Mouse (Mus musculus) ovary, postnatal 36 days (tissue): ENCODE measurements around the gene Mier2.

Experiments used
- DNase-seq: peaks from one replicate; pipeline ENCODE4 v3.0.0; 2022; ENCODE audit warnings: low spot score, mixed read lengths

The Mier2 gene

DNA sequence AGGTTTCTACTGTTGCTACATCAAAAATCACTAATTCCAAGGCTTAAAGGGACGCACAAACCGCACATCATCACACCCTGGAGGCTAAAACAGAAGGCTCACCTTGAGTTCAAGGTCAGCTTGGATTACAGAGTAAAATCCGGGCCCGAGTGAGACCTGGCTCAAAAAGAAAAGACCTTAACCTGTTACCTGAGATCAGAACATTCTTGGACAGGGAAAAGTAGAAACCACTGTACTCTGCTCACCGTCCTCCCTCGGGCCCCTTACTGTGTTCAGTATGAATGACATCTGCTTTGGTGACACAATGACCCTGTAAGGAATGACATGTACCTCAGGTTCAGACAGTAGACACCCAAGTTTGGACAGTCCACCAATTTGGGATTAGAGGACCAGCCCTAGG lies 19.8 kb upstream of the Mier2 start:
- DNase-seq: no peak

DNA sequence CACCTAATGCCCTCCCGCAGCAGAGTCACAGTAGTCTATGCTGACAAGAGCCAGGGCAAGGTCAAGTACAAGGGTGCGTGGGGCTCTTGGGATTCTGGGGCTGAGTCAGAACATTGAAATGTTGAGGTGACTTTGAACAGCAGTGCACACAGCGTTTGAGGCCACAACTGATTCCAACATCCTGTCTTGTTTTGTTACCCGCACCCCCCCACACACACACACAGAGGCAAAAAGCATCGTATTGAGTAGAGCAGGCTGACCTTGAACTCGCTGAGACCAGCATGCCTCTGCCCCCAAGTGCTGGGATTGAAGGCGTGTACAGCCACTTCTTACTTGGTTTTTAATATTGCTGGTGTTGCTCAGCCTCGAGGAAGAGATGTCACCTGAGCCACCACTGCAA lies 19.4 kb upstream of the Mier2 start:
- DNase-seq: no peak

DNA sequence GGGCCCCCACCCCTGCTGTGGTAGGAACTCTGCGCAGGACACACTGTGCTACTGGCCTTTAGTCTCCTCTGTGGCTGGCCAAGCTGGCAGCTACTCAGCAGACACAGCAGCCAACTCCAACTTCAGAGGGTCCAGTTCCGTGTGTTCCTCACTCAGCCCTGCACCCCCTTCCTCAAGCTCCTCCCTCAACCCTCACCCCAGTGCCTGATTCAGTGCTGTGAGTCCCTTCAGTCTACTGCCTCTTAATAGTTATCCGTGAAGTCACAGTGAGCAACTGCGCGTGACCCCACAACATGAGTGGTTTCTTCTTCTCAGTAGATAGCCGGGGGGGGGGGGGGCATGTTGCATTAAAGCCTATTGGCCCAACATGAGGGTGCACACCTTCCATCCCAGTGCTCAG lies 18.6 kb upstream of the Mier2 start:
- DNase-seq: no peak

DNA sequence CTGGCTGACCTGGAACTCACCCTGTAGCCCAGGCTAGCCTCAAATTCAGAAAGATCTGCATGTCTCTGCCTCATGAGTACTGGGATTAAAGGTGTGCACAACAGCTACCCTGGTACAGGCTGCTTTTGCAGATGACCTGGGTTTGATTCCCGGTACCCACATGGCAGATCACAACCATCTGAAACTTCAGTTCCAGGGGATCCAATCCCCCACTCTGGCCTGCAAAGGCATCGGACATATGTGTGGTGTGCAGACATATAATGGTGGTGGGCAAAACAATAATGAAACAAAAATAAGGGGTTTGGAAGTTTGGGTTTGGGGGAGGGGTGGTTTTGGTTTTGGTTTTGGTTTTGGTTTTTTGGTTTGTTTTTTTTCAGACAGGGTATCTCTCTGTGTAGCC lies 16.3 kb upstream of the Mier2 start:
- no peak for DNase-seq

DNA sequence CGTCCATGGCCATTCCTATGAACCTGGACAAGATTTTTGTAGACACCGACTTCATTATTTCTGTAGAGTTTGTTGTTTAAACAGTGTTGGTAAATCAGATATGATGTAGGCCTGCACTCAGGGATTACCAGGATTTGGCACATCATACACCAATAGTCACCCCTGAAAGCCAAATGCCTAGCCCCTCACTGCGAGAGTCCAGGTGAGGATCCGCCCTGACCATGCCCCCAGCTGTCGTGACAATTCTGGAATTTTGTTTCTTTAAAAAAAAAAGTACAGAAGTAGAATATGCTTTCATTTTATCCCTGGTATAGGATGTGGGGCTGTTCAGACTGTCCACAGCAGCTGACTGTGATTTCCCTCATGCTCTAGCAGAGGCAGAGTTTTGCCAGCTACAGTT lies 14.9 kb upstream of the Mier2 start:
- no peak for DNase-seq

DNA sequence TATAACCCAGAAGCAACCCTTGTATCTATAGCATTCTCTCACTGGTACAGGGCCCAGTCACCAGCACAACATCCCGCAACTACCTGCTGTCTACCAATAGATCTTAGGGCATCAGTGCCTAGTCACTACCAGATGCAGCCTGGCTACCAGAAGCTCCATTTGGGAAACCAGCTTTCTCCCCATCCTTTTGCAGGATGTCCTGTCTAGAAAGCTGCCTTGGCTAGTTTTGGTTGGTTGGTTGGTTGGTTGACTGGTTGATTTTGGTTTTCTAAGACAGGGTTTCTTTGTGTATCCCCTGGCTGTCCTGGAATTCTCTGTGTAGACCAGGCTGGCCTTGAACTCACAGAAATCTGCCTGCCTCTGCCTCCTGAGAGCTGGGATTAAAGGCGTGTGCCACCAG lies 4.7 kb upstream of the Mier2 start:
- no peak for DNase-seq

DNA sequence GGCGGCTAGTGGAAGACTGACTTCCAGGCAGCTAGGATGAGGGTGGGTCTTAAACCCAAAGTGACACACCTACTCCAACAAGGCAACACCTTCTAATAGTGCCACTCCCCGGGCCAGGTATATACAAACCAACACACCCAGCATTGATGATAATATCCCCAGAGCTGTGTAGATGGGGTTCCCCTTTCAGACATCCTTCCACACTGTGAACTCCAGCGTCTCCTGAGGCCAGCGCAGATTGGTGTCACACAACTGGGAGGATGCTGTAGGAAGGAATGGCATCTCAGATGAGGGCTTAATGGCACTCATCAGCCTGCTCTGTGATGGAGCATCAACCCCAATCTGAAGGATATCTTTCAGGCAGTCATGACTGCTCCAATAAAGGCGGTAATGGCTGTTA lies 2.5 kb upstream of the Mier2 start:
- DNase-seq: no peak

DNA sequence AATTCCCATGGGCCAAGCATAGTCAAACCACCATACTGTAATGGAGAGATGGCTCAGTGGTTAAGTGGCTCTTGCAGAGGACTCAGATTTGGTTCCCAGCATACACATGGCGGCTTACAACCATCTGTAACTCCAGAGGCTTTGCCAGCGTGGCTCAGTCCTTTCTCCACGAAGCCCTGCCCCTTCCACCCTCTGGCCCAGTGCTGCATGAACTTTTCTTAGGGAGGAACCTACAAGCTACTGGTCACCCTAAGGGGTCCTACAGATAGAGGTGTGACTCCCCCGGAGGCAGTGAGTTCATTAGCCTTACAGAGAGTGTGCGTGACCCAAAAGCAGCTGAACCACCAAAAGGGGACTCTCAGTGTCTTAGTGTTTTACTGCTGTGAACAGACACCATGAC lies 2.0 kb upstream of the Mier2 start:
- DNase-seq: no peak

DNA sequence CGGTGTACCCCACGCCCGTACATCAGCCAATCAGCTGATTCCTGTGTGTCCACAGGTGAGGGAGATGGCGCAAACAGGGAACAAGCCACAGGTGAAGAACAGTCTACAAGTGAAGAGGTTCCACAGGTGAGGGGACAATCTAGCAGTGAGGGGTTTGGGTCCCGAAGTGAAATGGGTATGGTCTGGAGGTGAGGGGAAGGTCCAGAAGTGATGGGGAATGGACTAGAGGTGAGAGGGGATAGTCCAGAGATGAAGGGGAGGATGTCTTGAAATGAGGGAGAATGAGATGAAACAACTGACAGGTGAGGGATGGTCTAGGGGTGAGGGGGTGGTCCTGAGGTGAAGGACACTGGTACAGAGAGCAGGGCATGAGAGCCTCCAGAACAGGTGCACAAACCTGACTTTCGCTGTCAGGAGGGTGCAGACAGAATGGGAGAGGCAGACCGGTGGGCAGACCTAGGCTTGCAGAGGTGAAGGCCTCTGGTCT lies 282 bp upstream of the Mier2 start:
- no peak for DNase-seq

DNA sequence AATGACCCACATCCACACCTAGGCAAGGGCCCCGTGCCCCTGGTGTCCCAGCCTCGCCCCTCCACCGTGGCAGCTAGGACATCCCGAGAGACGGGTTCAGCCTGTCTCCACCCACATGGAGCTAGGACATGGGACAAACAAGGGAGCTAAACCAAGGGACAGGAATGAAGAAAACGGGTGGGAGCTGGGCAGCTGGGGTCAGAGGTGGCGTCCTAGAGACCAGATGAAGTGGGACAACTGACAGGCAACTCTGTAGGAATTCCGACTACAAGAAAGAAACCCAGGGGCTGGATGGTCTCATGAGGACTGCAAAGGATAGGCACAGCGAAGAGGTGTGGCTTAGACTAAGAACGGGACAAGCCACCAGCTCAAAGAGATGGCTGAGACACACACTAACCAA lies 1.3 kb downstream of the Mier2 start:
- no peak for DNase-seq

DNA sequence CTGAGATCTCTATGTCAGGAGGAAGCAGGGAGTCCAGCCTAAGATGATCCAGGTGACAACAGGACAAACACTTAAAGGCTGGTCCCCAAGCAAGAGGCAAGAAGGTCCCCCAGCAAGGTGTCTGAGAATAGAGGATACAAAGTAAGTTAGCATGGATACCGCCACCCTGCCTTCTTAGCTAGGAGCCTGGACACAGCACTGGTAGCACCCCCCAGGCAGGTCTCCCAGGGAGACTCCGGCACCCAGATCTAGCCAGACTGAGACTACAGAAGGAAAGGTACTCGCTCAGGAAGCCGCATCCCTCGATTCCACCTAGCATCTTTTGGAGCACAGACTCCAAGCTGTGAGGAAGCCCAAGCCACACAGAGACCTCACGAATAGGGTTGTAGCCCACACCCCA lies 1.8 kb downstream of the Mier2 start:
- no peak for DNase-seq

DNA sequence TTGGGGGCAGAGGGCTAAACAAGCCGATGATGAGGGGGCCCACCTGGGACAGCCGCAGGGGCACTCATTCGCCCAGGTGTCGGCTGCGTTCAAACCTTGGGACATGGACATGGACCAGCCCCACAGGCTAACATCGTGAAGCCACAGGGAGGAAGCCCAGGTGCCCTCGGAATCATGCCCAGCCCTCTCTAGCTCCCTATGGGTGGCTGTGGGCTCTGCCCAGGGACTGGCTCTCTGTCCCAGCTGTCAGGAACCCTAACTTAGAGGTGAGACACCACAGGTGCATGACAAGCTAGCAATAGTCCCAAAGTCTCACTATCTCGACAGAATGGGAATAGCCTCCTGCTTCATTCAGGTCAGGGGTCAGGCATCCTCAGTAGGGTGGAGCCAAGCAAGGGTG lies 2.5 kb downstream of the Mier2 start:
- no peak for DNase-seq

DNA sequence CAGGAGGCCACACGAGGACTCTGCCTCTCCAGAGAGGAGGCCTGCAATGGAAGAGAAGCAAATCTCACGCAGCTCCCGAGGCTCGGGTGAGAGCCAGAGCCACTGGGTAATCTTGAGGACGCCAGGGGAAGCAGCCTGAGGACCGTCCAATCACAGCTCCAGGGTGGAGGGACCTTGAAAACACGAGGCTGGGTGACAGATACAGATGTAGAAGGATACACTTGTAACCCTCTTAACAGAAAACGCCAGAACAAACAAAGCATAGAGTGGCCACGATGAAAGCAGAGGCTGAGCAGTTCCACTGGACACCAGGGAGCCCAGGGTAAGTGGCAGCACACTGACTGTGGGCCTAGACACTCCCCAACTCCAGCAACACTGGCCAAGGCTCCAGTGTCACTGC lies 4.6 kb downstream of the Mier2 start:
- no peak for DNase-seq

DNA sequence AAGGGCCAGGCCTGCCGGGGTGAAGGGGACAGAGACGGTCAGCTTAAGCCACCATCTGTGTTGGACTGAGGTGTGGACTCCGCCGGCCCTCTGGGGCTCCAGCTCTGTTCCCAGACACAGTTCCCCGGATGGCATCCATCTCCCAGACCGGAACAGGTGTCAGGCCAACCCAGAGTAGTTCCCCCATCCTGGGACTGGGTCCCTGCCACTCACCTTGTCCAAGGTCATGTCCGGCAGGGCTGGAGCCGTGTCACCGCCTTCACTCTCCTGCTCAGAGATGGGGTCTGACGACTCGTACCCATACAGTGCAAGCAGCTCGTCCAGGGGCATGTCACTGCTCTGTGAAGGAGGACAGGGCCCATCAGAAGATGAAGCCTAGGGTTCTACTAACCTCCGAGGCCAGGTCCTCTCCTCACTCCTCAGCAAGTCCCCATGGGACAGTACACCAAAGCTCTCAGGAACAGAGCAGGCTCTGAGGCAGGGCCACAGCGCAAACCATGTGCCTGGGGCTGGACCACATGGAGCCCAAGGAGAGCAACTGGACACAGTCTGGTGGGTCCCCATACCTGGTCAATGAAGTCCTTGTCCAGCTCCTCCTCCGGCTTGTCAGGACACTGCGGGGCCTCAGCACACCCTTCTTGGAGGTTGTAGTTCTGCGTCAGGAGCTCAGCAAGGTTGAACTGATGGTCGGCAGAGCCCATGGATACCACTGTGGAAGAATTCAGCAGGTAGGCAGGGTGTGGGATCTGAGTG lies 5.9 kb downstream of the Mier2 start:
- DNase-seq: no peak

DNA sequence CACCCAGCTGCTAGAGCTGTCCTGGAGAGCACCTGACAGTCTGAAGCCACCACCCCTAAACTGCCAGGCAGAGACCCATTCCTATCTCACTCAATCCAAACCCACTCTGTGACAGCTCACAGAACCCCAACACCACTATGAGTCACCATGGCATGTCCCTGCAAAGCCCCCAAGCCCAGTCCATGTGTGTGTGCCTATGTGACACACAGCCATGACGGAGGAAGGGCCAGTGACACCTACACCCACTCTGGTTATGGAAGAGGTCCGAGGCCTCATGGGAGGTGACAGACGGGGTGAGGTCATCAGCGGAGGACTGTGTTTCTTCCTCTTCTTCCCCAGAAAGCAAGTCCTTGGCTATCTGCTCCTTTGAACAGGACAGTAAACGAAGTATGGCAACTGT lies 6.5 kb downstream of the Mier2 start:
- no peak for DNase-seq

DNA sequence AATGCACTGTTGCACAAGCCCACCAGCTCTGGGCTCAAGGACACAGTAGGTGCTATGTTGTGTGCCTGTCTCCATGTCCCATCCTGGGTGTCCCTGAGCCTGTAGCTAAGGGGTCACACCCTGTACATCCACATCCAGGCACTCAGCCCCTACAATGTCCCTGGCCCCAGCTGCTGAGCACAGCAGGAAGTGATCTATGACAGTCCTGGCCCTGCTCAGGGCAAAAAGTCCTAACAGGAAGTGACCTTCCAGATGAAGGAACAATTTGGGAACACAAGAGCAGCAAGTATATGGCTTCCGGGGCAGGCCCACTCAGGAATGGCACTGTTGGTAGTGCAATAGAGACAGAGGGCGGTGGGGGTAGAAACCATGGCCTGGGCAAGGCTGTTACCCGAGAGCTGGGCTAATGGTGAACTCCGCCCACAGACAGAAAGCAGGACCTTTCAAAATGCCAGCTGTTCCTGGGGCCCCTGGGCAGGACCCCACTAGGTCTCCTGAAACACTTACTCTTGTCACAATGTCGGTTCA lies 7.8 kb downstream of the Mier2 start:
- DNase-seq: no peak

DNA sequence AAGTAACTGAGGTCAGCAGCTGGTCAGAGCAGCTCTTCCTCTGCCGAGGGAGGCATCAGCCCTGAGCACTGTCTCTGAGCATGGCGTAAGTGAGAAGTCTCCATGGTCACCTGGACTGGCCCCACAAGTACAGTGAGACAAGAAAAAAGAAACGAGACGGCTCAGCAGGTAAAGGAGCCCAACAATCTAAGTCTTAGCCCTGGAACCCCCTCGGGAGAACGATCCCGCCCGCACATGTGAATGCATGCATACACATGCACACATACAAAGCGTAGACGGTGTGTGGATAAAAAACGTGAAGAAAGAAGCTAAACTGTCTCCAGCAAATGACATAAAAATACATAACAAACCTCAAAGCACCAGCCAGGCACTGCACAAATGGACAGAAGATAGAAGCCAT lies 8.5 kb downstream of the Mier2 start:
- DNase-seq: no peak

DNA sequence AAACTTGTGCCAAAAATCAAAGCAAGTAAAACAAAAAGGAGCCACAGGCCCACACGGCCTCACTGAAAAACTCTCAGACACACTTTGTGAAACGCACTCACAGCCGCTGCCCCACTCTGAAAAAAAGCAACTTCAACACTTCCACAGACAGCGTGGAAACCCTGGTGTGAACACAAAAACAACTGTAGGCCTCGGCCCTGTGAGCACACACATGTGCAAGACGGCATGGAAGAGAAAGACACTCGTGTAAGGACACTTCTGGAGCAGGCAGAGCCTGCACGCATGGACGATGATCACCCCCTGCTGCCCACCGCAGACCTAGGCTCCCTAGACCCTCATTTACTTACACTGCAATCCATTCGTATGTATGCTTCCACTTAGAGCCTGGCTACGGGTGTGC lies 9.1 kb downstream of the Mier2 start:
- DNase-seq: no peak

DNA sequence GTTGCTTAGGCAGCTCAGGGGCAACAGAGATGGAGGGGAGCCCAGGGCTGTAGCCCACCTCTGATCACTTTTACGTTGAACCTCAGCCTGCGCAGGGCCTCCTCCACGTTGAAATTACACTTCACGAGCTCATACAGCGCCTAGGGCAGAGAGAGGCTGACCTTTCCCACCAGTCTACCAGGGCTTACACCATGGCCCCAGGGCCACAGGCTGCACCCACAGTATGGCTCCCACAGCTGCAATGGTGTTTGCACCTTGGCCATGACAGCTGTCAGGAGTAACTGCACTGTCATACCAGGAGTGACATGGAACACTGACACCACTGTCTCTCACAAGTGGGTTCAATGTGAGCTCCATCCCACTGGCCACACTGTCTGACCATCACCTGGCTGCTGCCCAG lies 10.4 kb downstream of the Mier2 start:
- no peak for DNase-seq

DNA sequence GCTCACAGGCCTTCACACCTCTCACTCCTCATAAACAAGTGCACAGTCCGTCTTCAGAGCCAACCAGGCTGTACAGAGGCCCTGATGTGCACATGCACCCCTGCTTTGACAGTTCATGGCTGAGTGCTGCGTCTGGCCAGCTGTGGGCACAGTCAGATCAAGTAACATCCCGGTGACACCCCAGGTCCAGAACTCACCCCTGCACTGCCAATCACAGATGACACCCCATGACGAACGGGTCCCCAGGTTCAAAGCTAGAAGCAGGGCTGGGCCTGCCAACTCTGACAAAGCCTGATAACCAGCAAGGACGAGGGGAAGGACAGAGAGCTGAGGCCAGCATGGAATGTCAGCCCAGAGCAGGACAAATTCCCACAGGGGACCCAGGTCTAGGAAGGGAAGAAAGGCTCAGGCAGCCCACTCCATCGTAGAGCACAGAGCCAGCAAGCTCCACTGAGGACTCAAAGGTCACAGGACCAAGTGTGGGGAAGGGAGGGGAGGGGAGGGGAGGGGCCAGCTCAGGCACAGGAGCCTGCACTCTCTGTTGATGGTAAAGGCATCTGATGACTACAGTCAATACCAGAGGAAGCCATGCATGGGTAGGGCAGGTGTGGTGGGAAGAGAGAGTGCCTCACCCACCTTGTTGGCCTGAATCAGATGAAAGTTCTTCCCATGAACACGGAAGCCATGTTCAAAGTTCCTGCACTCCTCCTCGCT lies 11.0 kb downstream of the Mier2 start:
- no peak for DNase-seq

DNA sequence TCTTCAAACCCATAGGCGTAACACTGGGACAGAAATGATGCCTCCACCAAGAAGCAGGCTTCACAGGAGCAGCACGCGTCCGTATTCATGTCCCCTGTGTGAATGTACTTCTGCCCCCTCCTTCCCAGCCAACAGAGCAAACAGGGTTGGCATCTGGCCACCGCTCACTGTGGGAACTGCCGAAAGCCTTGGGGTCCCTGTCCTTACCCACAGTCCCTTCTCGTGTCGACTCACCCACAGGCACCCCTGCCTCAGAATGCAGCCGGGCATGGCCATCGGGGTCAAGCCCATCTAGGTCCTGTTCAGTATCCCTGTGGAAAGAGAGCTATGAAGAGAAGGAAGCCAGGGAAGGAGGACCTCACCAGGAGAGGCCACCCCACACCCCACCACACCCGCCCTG lies 12.8 kb downstream of the Mier2 start:
- DNase-seq: no peak

DNA sequence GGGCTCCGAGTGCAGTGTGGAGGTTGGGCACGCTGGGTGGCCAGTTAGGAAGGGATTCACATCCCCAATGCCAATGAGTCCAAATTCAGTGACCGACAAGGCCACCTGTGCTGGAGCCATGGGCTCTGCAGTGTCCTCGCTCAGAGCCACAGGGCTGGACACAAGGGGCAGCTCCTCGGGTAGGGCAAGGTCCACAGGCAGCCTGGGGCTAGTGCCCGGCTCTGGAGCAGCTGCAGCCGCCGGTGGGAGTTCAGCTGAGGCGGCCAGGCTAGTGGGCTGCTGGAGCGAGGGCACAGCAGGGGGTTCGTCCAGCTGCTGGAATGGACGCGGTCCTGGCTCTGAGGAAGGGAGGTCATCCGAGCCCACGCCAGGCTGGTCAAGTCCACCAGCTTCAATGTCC lies 13.5 kb downstream of the Mier2 start:
- no peak for DNase-seq

DNA sequence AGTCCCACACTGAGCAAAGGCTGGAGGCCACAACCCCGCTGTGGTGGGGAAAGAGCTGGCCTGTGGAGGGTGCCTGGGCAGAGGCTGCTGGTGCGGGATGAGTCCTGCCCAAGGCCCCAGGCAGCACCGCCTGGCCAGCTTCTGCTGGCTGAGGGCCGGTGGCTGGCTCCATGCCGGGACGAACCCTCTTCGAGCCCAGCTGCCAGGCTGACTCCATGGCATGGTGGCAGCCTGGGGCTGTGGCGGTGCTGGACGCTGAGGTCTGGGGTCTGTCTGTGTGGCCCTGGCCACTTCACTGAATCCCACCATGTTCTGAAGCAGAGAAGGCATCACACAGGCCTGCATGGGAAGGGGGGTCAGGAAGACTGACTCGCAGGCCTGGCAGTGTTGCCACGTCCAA lies 14.3 kb downstream of the Mier2 start:
- DNase-seq: no peak
